Mouse (Mus musculus) forebrain, embryonic 12.5 days (tissue): Measurements from ENCODE around the gene Grhpr. TPM values are rescaled to one million over a fixed set of nuclear protein-coding genes. Genes with fewer than 3 reads are reported as not detected.

Experiments used
- ATAC-seq: fragments of 200-750 bp; cut with Nextera tagmentation; 2 replicates; pipeline ENCODE4 v1.8.0; 2017; ENCODE audit warnings: moderate TSS enrichment; ENCODE audit not compliant: low FRiP score
- H3K27ac ChIP-seq: fragments of 300-500 bp; sonication (generic); 2 replicates; pipeline ENCODE4 v1.5.1; 2016; ENCODE audit warnings: mild to moderate bottlenecking
- H3K27me3 ChIP-seq: fragments of 300-500 bp; sonication (generic); 2 replicates; pipeline ENCODE4 v1.6.1; 2016; ENCODE audit warnings: mild to moderate bottlenecking
- H3K36me3 ChIP-seq: fragments of 300-500 bp; sonication (generic); replicated peaks from 2 replicates; pipeline ENCODE4 v1.6.1; 2016; ENCODE audit warnings: mild to moderate bottlenecking
- H3K4me1 ChIP-seq: fragments of 300-500 bp; sonication (generic); 2 replicates; pipeline ENCODE4 v1.6.1; 2016
- H3K4me2 ChIP-seq: fragments of 300-500 bp; sonication (generic); 2 replicates; pipeline ENCODE4 v1.6.1; 2016; ENCODE audit warnings: mild to moderate bottlenecking, moderate library complexity
- H3K4me3 ChIP-seq: fragments of 300-500 bp; sonication (generic); replicated peaks from 2 replicates; pipeline ENCODE4 v1.5.1; 2016; ENCODE audit warnings: mild to moderate bottlenecking
- H3K9ac ChIP-seq: fragments of 300-500 bp; sonication (generic); 2 replicates; pipeline ENCODE4 v1.6.1; 2016; ENCODE audit warnings: mild to moderate bottlenecking
- H3K9me3 ChIP-seq: fragments of 300-500 bp; sonication (generic); 2 replicates; pipeline ENCODE4 v1.6.1; 2016
- WGBS: fragments of 180-500 bp; shearing (Covaris S2); methylation state at CpG from one replicate; pipeline ENCODE4 v1.1.7; 2016; 5-methylcytosine and 5-hydroxymethylcytosine counted together
- polyA plus RNA-seq: library from polyadenylated mRNA; unstranded; fragments of >200 nt; fragmentation: Nextera tagmentation; extraction: Ambion mirVana; gene quantifications from 2 replicates; pipeline ENCODE4 v1.2.1, GENCODE M21; 2016

Gene Grhpr
- polyA plus RNA-seq, 1 experiment from 2014 or later, result 36.1 TPM

GRCm38 (mm10) chr4:44953041-44953440 lies 28.2 kb upstream of the Grhpr start:
- H3K27ac ChIP-seq, result no peak overlapping the region
- H3K4me1 ChIP-seq, result 0 out of 2 replicates have a peak, but pooled peaks cover 3% of the 10 kb centered on the region
- no peak overlapping the region for H3K9ac ChIP-seq
- H3K4me3 ChIP-seq, result no peak overlapping the region
- H3K27me3 ChIP-seq, result no peaks in the 10 kb centered on the region
- ATAC-seq, result no peak
- no peak overlapping the region for H3K4me2 ChIP-seq
- H3K36me3 ChIP-seq, result no peaks in the 10 kb centered on the region
- 81% methylated on average over 9 of the region's 9 CpGs for WGBS
- H3K9me3 ChIP-seq, result no peaks in the 10 kb centered on the region

DNA sequence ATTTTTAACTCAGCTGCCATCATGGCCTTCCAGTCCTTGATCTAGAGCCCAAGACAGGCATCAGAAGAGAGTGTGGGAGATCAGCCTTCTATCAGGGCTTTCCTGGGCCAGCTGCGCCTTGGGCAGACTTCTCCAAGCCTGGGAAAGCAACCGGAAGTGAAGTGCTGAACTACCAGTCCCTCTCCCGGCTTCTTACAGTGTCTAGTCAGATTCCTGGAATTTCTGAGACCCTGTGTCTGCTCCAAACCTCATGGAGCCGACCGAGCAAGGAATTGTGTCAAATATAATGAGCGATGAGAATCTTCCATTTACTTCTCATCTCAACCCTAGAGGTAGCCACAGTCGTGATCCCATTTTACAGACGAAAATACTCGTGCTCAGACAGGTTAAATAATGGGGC lies 22.4 kb upstream of the Grhpr start:
- WGBS, result 92% methylated on average over 9 of the region's 9 CpGs

GRCm38 (mm10) chr4:44959220-44959619 lies 22.0 kb upstream of the Grhpr start:
- H3K27me3 ChIP-seq, result no peaks in the 10 kb centered on the region
- H3K36me3 ChIP-seq, result no peaks in the 10 kb centered on the region
- no peak for ATAC-seq
- no peaks in the 10 kb centered on the region for H3K4me1 ChIP-seq
- H3K9me3 ChIP-seq, result no peaks in the 10 kb centered on the region
- 93% methylated on average over 13 of the region's 13 CpGs for WGBS
- H3K4me3 ChIP-seq, result no peak overlapping the region
- no peak overlapping the region for H3K27ac ChIP-seq
- H3K4me2 ChIP-seq, result no peak overlapping the region
- H3K9ac ChIP-seq, result no peak overlapping the region

More for the DNA sequence above, 22.4 kb upstream of the Grhpr start:
- ATAC-seq, result no peak
- Histone ChIP-seq H3K27me3 (no peaks in the 10 kb centered on the region), H3K4me1 (no peaks in the 10 kb centered on the region), H3K36me3 (no peaks in the 10 kb centered on the region), H3K9me3 (no peaks in the 10 kb centered on the region), H3K4me2 (no peak overlapping the region), H3K27ac (no peak overlapping the region), H3K4me3 (no peak overlapping the region), H3K9ac (no peak overlapping the region)

GRCm38 (mm10) chr4:44963156-44963555 lies 18.0 kb upstream of the Grhpr start:
- Histone ChIP-seq H3K9ac (no peak overlapping the region), H3K9me3 (no peaks in the 10 kb centered on the region), H3K36me3 (no peaks in the 10 kb centered on the region), H3K27me3 (no peaks in the 10 kb centered on the region; the same call in 1 of the 2 replicates), H3K27ac (no peak overlapping the region), H3K4me2 (no peak overlapping the region), H3K4me1 (no peaks in the 10 kb centered on the region), H3K4me3 (no peak overlapping the region)
- 73% methylated on average over 11 of the region's 11 CpGs for WGBS
- no peak for ATAC-seq

DNA sequence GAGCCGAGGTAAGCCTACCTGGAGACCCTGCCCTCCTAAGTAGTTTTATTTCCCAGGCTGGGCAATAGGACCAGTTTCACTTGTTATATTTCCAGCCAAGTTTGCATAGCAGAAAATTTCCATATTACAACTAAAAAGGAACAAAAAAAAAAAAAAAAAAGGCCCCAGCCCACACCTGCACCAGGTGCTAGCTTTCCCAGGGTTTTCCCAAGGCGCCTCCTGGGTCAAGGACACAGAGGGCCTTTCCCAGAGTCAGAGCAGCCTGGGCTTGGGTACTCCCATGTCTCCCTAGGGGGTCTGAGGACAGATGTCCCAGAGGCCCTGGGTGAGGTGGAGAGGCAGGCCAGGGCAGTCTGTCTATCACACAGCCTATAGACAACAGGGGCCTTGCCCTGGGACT lies 16.0 kb upstream of the Grhpr start:
- no peak overlapping the region for H3K9ac ChIP-seq
- no peaks in the 10 kb centered on the region; the same call in 1 of the 2 replicates for H3K27me3 ChIP-seq
- no peaks in the 10 kb centered on the region for H3K36me3 ChIP-seq
- ATAC-seq, result no peak
- WGBS, result 88% methylated on average over 2 of the region's 2 CpGs
- no peak overlapping the region for H3K4me2 ChIP-seq
- H3K4me3 ChIP-seq, result no peak overlapping the region
- H3K4me1 ChIP-seq, result no peaks in the 10 kb centered on the region
- no peaks in the 10 kb centered on the region for H3K9me3 ChIP-seq
- no peak overlapping the region for H3K27ac ChIP-seq

DNA sequence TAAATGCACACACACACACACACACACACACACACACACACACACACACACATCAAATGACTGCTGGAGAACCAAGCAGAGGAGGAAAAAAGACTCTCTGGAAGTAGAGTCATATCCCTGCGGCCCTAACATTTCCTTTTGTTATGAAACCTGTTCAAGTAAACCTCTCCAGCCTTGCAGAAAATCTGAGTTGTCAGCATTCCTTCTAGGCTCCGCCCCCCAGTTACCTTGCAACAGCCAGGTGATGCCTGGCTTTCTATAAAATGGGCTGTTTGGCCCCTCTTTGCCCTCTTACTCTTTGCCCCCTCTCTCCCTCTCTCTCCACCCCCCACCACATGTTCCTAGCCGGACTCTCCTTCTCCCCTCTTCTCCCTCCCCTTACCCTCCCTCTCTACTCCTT lies 15.5 kb upstream of the Grhpr start:
- Histone ChIP-seq H3K36me3 (no peaks in the 10 kb centered on the region), H3K4me3 (no peak overlapping the region), H3K9me3 (no peaks in the 10 kb centered on the region), H3K4me2 (no peak overlapping the region), H3K9ac (no peak overlapping the region), H3K27me3 (no peaks in the 10 kb centered on the region; the same call in 1 of the 2 replicates), H3K27ac (no peak overlapping the region), H3K4me1 (no peaks in the 10 kb centered on the region)
- 84% methylated on average over 3 of the region's 3 CpGs for whole genome bisulfite sequencing
- ATAC-seq, result no peak

GRCm38 (mm10) chr4:44967402-44967801 lies 13.8 kb upstream of the Grhpr start:
- Histone ChIP-seq H3K4me3 (no peak overlapping the region), H3K27ac (no peak overlapping the region), H3K36me3 (no peaks in the 10 kb centered on the region), H3K4me2 (no peak overlapping the region), H3K9ac (no peak overlapping the region), H3K4me1 (no peaks in the 10 kb centered on the region), H3K27me3 (no peaks in the 10 kb centered on the region; the same call in 1 of the 2 replicates), H3K9me3 (no peaks in the 10 kb centered on the region)
- 86% methylated on average over 8 of the region's 8 CpGs for WGBS
- ATAC-seq, result no peak

GRCm38 (mm10) chr4:44970056-44970455 lies 11.1 kb upstream of the Grhpr start:
- H3K4me1 ChIP-seq, result no peaks in the 10 kb centered on the region; the same call in 1 of the 2 replicates
- no peaks in the 10 kb centered on the region for H3K9me3 ChIP-seq
- no peak for ATAC-seq
- H3K9ac ChIP-seq, result no peak overlapping the region
- no peak overlapping the region for H3K4me3 ChIP-seq
- H3K27me3 ChIP-seq, result no peaks in the 10 kb centered on the region; the same call in 1 of the 2 replicates
- no peak overlapping the region for H3K27ac ChIP-seq
- 94% methylated on average over 7 of the region's 7 CpGs for WGBS
- H3K4me2 ChIP-seq, result no peak overlapping the region
- no peaks in the 10 kb centered on the region for H3K36me3 ChIP-seq

- no peak overlapping the region for H3K9ac ChIP-seq
- no peaks in the 10 kb centered on the region; the same call in 1 of the 2 replicates for H3K27me3 ChIP-seq
- no peak overlapping the region for H3K27ac ChIP-seq
- no peak overlapping the region for H3K4me3 ChIP-seq
- H3K4me1 ChIP-seq, result no peaks in the 10 kb centered on the region; the same call in 1 of the 2 replicates
- no peak for ATAC-seq
- H3K36me3 ChIP-seq, result no peaks in the 10 kb centered on the region
- H3K4me2 ChIP-seq, result no peak overlapping the region
- 23% methylated on average over 10 of the region's 10 CpGs for WGBS
- no peaks in the 10 kb centered on the region for H3K9me3 ChIP-seq
Observed at GRCm38 (mm10) chr4:44970612-44971110, 10.5 kb upstream of the Grhpr start.

- no peaks in the 10 kb centered on the region for H3K9me3 ChIP-seq
- no peak overlapping the region for H3K27ac ChIP-seq
- WGBS, result 11% methylated on average over 9 of the region's 9 CpGs
Observed at GRCm38 (mm10) chr4:44973450-44973849, 7.7 kb upstream of the Grhpr start.

DNA sequence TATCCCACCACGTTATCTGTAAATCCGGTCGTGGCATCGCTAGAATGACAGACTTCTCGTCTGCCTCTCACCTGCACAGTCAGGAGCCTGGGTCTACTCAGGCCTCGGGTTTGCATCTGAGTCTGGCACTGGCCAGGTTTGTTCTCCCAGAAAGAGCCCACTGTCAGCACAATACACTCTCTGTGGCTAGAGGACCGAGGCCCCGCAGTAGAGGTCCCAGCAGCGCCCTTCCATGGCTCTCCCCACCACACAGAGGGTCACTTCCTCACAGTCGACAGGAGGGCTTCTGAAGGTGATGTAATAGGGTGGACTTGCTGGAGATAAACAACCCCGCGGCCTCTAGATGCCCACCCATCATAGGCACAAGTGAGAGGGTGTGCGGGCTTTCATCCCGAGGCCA lies 7.3 kb upstream of the Grhpr start:
- WGBS, result 61% methylated on average over 14 of the region's 14 CpGs
- H3K36me3 ChIP-seq, result no peaks in the 10 kb centered on the region
- no peaks in the 10 kb centered on the region; the same call in 1 of the 2 replicates for H3K4me1 ChIP-seq
- ATAC-seq, result 0 out of 2 replicates have a peak, but pooled peaks have one; percentile 20
- H3K27ac ChIP-seq, result no peak overlapping the region
- H3K4me3 ChIP-seq, result no peak overlapping the region
- H3K4me2 ChIP-seq, result peak overlapping the region; percentile 36
- H3K9ac ChIP-seq, result no peak overlapping the region
- no peaks in the 10 kb centered on the region for H3K27me3 ChIP-seq
- no peaks in the 10 kb centered on the region for H3K9me3 ChIP-seq

More at GRCm38 (mm10) chr4:44973450-44973849, 7.7 kb upstream of the Grhpr start:
- peak; percentile 72 for ATAC-seq
- peak overlapping the region; percentile 36 for H3K4me2 ChIP-seq
- H3K4me1 ChIP-seq, result no peaks in the 10 kb centered on the region; the same call in 1 of the 2 replicates
- no peak overlapping the region for H3K9ac ChIP-seq
- H3K27me3 ChIP-seq, result no peaks in the 10 kb centered on the region
- H3K36me3 ChIP-seq, result no peaks in the 10 kb centered on the region
- H3K4me3 ChIP-seq, result no peak overlapping the region

DNA sequence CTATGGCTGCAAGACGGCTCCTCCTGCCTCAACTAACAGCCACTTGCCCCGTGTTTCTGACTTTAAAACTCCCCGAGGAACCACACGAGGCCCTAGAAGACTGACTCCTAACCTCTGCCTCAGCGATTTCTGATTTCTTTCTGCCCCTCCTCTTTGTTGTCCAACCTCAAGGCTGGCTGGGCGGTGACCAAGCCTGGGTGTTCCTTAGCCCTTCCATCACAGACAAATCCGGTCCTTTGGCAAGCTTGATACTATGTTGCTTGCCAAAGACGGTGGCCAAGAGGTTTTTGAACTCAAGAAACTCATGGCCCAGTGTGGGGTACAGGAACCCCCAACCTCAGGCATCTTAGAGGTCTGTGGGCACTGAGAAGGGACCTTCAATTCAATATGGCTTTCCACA lies 6.9 kb upstream of the Grhpr start:
- Histone ChIP-seq H3K9me3 (no peaks in the 10 kb centered on the region), H3K4me1 (no peaks in the 10 kb centered on the region; the same call in 1 of the 2 replicates), H3K36me3 (no peaks in the 10 kb centered on the region), H3K27ac (no peak overlapping the region), H3K9ac (no peak overlapping the region), H3K4me3 (no peak overlapping the region), H3K4me2 (no peak overlapping the region), H3K27me3 (no peaks in the 10 kb centered on the region)
- WGBS, result 84% methylated on average over 8 of the region's 8 CpGs
- ATAC-seq, result no peak

DNA sequence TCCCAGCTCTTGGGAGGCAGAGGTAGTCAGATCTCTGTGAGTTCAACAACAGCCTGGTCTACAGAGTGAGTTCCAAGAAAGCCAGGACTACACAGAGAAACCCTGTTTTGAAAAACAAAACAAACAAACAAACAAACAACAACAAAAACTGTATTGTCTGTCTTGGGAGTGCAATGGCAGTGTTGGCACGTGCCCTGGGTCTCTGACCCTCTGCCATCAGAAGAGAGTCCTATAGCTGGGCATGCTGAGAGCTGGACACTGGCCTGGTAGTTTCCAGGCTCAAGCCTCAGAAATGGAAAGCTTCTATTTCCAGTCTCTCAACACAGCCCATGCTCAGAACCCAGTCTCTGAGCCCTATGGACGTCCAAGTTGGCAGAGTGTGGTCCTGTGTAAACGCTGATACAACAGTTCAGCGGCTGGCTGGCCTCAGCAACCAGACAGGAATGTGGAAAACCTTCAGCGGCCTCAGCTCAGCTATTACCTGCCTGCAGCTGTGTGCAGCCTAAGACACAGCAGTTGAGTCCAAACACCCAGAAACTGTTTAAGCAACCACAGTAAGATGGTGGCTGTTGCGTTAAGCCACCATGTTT lies 5.1 kb upstream of the Grhpr start:
- Histone ChIP-seq H3K9ac (no peak overlapping the region), H3K36me3 (no peaks in the 10 kb centered on the region), H3K9me3 (no peaks in the 10 kb centered on the region), H3K4me3 (no peak overlapping the region), H3K27me3 (no peaks in the 10 kb centered on the region), H3K4me2 (no peak overlapping the region), H3K27ac (no peak overlapping the region), H3K4me1 (peaks cover 6% of the 10 kb centered on the region)
- ATAC-seq, result no peak
- 87% methylated on average over 6 of the region's 6 CpGs for WGBS
